Mouse (Mus musculus): ENCODE results near the gene Nrm. TPM values are rescaled to one million over a fixed set of nuclear protein-coding genes. Genes with fewer than 3 reads are reported as not detected.
A peak's percentile ranks its signal among the peaks of the same experiment; 100 is the strongest.

The Nrm gene
- polyA plus RNA-seq, 2 experiments, result 15.6 to 20.1 TPM

DNA sequence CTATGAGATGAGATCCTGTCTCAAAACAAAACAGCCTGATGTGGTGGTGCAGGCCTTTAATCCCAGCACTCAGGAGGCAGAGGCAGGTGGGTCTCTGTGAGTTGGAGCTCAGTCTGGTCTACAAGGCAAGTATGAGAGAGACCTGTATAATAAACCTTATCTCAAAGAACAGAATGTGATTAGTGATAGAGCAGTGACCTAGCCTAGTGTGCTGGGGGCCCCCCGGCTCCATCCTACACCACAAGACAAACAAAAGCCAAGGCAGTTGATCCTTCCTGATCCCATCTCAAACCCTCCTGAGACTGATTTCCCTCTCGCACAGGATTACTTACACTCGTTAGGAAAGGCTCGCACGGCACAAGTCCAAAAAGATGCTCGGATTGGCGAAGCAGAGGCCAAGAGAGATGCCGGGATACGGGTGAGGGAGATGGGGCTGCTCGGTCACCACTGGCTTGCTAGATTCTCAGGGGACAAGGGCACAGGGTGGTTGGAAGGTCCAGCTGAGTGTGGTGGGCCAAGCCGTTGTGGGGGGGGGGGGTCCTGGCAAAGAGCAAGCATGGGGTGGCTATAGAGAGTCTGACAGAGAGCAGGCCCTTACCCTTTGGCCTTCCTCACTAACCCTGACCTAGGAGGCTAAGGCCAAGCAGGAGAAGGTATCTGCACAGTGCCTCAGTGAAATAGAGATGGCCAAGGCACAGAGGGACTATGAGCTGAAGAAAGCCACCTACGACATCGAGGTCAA lies 35.8 kb upstream of the Nrm start:
- Histone ChIP-seq H3K9ac (replicated peaks) (no peak overlapping the region), H3K27ac (peak overlapping the region; percentile 22), H3K9me3 (ENCODE audit: control insufficient read depth, low read length) (no peaks in the 10 kb centered on the region), H3K4me1 (replicated peaks; ENCODE audit: control insufficient read depth in 2 of 2, insufficient read depth in 2 of 2, low read length in 1 of 2) (peaks cover 30 to 37% of the 10 kb centered on the region in 2 experiments), H3K36me3 (replicated peaks; ENCODE audit: control insufficient read depth, insufficient read depth, low read depth) (peaks cover 11% of the 10 kb centered on the region), H3K4me3 (ENCODE audit: insufficient read depth in 1 of 2, low read depth in 2 of 2, low read length in 2 of 2) (no peak overlapping the region), H3K4me2 (ENCODE audit: low read depth) (peak overlapping the region; percentile 97; the same call in 1 of the 2 replicates), H3K27me3 (ENCODE audit: control insufficient read depth, insufficient read depth, low read length) (no peaks in the 10 kb centered on the region)
- DNase-seq (ENCODE audit: low read depth in 3 of 3, low spot score in 3 of 3) (no peak), ATAC-seq (ENCODE audit: insufficient read depth) (no peak)
- WGBS (ENCODE audit: insufficient replicate concordance), result 72% methylated on average over 13 of the region's 13 CpGs
- TF ChIP-seq EP300 (IDR thresholded peaks at IDR 0.05; ENCODE audit: low read depth) (peak; percentile 21; the same call in 1 of the 2 replicates), CTCF (IDR thresholded peaks at IDR 0.05; ENCODE audit: low read depth) (no peak)

GRCm38 (mm10) chr17:35829737-35830136 lies 31.4 kb upstream of the Nrm start:
- TF ChIP-seq CTCF (IDR thresholded peaks at IDR 0.05; ENCODE audit: low read depth), result peak; percentile 99
- TF ChIP-seq EP300 (IDR thresholded peaks at IDR 0.05; ENCODE audit: low read depth), result no peak
- Histone ChIP-seq H3K4me1 (replicated peaks; ENCODE audit: control insufficient read depth in 2 of 2, insufficient read depth in 2 of 2, low read length in 1 of 2) (peaks cover 6 to 11% of the 10 kb centered on the region in 2 experiments), H3K27me3 (ENCODE audit: control insufficient read depth, insufficient read depth, low read length) (no peaks in the 10 kb centered on the region), H3K4me2 (ENCODE audit: low read depth) (peak overlapping the region; percentile 28; the same call in 1 of the 2 replicates), H3K36me3 (replicated peaks; ENCODE audit: control insufficient read depth, insufficient read depth, low read depth) (peaks cover 38% of the 10 kb centered on the region), H3K9ac (replicated peaks) (no peak overlapping the region), H3K4me3 (ENCODE audit: insufficient read depth in 1 of 2, low read depth in 2 of 2, low read length in 2 of 2) (no peak overlapping the region), H3K9me3 (ENCODE audit: control insufficient read depth, low read length) (no peaks in the 10 kb centered on the region), H3K27ac (no peak overlapping the region)
- WGBS (ENCODE audit: insufficient replicate concordance), result 3% methylated on average over 21 of the region's 21 CpGs
- ATAC-seq (ENCODE audit: insufficient read depth) (peak; percentile 70), DNase-seq (ENCODE audit: low read depth in 3 of 3, low spot score in 3 of 3) (peak in 2 of 3 experiments; percentile 62 to 72)

- H3K4me3 ChIP-seq (ENCODE audit: insufficient read depth in 1 of 2, low read depth in 2 of 2, low read length in 2 of 2), result no peak overlapping the region
- no peak for TF ChIP-seq CTCF (IDR thresholded peaks at IDR 0.05; ENCODE audit: low read depth)
- no peak for TF ChIP-seq EP300 (IDR thresholded peaks at IDR 0.05; ENCODE audit: low read depth)
- no peak for ATAC-seq (ENCODE audit: insufficient read depth)
- 69% methylated on average over 8 of the region's 8 CpGs for WGBS (ENCODE audit: insufficient replicate concordance)
- peaks cover 54% of the 10 kb centered on the region for H3K36me3 ChIP-seq (replicated peaks; ENCODE audit: control insufficient read depth, insufficient read depth, low read depth)
- H3K4me2 ChIP-seq (ENCODE audit: low read depth), result no peak overlapping the region
- peaks cover 13 to 22% of the 10 kb centered on the region in 2 experiments for H3K4me1 ChIP-seq (replicated peaks; ENCODE audit: control insufficient read depth in 2 of 2, insufficient read depth in 2 of 2, low read length in 1 of 2)
- H3K9ac ChIP-seq (replicated peaks), result peak overlapping the region; percentile 21; the same call in 1 of the 2 replicates
- no peak overlapping the region; the same call in 1 of the 2 replicates for H3K27ac ChIP-seq
- no peaks in the 10 kb centered on the region for H3K9me3 ChIP-seq (ENCODE audit: control insufficient read depth, low read length)
- no peaks in the 10 kb centered on the region for H3K27me3 ChIP-seq (ENCODE audit: control insufficient read depth, insufficient read depth, low read length)
- DNase-seq (ENCODE audit: low read depth in 3 of 3, low spot score in 3 of 3), result no peak
Measured at GRCm38 (mm10) chr17:35832400-35833238, 28.5 kb upstream of the Nrm start.

GRCm38 (mm10) chr17:35833239-35833751 lies 27.8 kb upstream of the Nrm start:
- WGBS (ENCODE audit: insufficient replicate concordance), result 14% methylated on average over 5 of the region's 5 CpGs
- ATAC-seq (ENCODE audit: insufficient read depth), result no peak
- Histone ChIP-seq H3K4me3 (ENCODE audit: insufficient read depth in 1 of 2, low read depth in 2 of 2, low read length in 2 of 2) (no peak overlapping the region), H3K27ac (peak overlapping the region; percentile 17; the same call in 1 of the 2 replicates), H3K36me3 (replicated peaks; ENCODE audit: control insufficient read depth, insufficient read depth, low read depth) (peaks cover 48% of the 10 kb centered on the region), H3K4me2 (ENCODE audit: low read depth) (no peak overlapping the region), H3K27me3 (ENCODE audit: control insufficient read depth, insufficient read depth, low read length) (no peaks in the 10 kb centered on the region), H3K9me3 (ENCODE audit: control insufficient read depth, low read length) (no peaks in the 10 kb centered on the region), H3K9ac (replicated peaks) (peak overlapping the region; percentile 21; the same call in 1 of the 2 replicates), H3K4me1 (replicated peaks; ENCODE audit: control insufficient read depth in 2 of 2, insufficient read depth in 2 of 2, low read length in 1 of 2) (peaks cover 13 to 22% of the 10 kb centered on the region in 2 experiments)
- DNase-seq (ENCODE audit: low read depth in 3 of 3, low spot score in 3 of 3), result no peak
- no peak for TF ChIP-seq CTCF (IDR thresholded peaks at IDR 0.05; ENCODE audit: low read depth)
- TF ChIP-seq EP300 (IDR thresholded peaks at IDR 0.05; ENCODE audit: low read depth), result no peak

Measured in liver, embryonic 14.5 days (tissue).